8 mouse cellular contexts compared by ENCODE assay signal in genomic region chr11:100544832-100545745, GRCm38 (mm10). TPM values are rescaled to one million over a fixed set of nuclear protein-coding genes. Genes with fewer than 3 reads are reported as not detected.
DNase-seq lines count a peak whose midpoint lies in the region; ATAC-seq and TF ChIP-seq lines count a peak whose summit lies in the region.

Gene Ttc25 (plus strand): TSS chr11:100545607.

- H3K4me2 ChIP-seq in forebrain, embryonic 11.5 days (ENCODE audit: low read depth, low read length, severe bottlenecking): peak within 1 kb of the TSS; percentile 68
- peak within 1 kb of the TSS; percentile 77 for H3K4me2 ChIP-seq in heart, embryonic 16.5 days (ENCODE audit: low read depth, low read length)
- H3K4me2 ChIP-seq in liver, embryonic 15.5 days: peak within 1 kb of the TSS; percentile 82
- peak within 1 kb of the TSS; percentile 64 for H3K4me2 ChIP-seq in neural tube, embryonic 12.5 days (replicated peaks)

- peak within 1 kb of the TSS; percentile 43 for H3K9ac ChIP-seq in forebrain, embryonic 11.5 days (ENCODE audit: low read length)
- H3K9ac ChIP-seq in heart, embryonic 16.5 days (ENCODE audit: low read length): peak within 1 kb of the TSS; percentile 63
- H3K9ac ChIP-seq in liver, embryonic 15.5 days: peak within 1 kb of the TSS; percentile 37; the same call in 1 of the 2 replicates
- H3K9ac ChIP-seq in neural tube, embryonic 12.5 days: peak within 1 kb of the TSS; percentile 40

- H3K4me3 ChIP-seq in bone marrow, adult 2 months (replicated peaks; ENCODE audit: control insufficient read depth, low read depth, low read length): peak within 1 kb of the TSS; percentile 54
- H3K4me3 ChIP-seq in forebrain, embryonic 11.5 days (ENCODE audit: low read depth, low read length): peak within 1 kb of the TSS; percentile 34
- H3K4me3 ChIP-seq in heart, embryonic 16.5 days (ENCODE audit: low read length): peak within 1 kb of the TSS; percentile 49
- H3K4me3 ChIP-seq in liver, embryonic 15.5 days (replicated peaks): peak within 1 kb of the TSS; percentile 61
- H3K4me3 ChIP-seq in neural tube, embryonic 12.5 days: peak within 1 kb of the TSS; percentile 36

- H3K27me3 ChIP-seq in forebrain, embryonic 11.5 days (ENCODE audit: control insufficient read depth, insufficient read depth, low read length): no peaks in the 10 kb centered on the region
- no peaks in the 10 kb centered on the region for H3K27me3 ChIP-seq in heart, embryonic 16.5 days (ENCODE audit: control insufficient read depth, insufficient read depth, low read length)
- H3K27me3 ChIP-seq in liver, embryonic 15.5 days: no peaks in the 10 kb centered on the region
- H3K27me3 ChIP-seq in neural tube, embryonic 12.5 days (replicated peaks): no peaks in the 10 kb centered on the region

- peak; percentile 87 for DNase-seq in CD4-positive helper T cell, adult 2 months (ENCODE audit: low read depth, low spot score)
- peak; percentile 94 for DNase-seq in forebrain, embryonic 11.5 days (ENCODE audit: low spot score)
- DNase-seq in kidney, postnatal 36 days: peak; percentile 94 to 95
- peak; percentile 83 for DNase-seq in telencephalon, adult 2 months (ENCODE audit: low read depth, low spot score)

- peak; percentile 85; the same call in 1 of the 2 replicates for TF ChIP-seq POLR2A in bone marrow, adult 2 months (IDR thresholded peaks at IDR 0.05; ENCODE audit: borderline replicate concordance, control insufficient read depth, low read depth, low read length)

- H3K36me3 ChIP-seq in forebrain, embryonic 11.5 days (ENCODE audit: control insufficient read depth, insufficient read depth, low read length): no peaks in the 10 kb centered on the region
- no peaks in the 10 kb centered on the region for H3K36me3 ChIP-seq in heart, embryonic 16.5 days (ENCODE audit: control insufficient read depth, insufficient read depth)
- no peaks in the 10 kb centered on the region for H3K36me3 ChIP-seq in liver, embryonic 15.5 days (replicated peaks)
- H3K36me3 ChIP-seq in neural tube, embryonic 12.5 days: no peaks in the 10 kb centered on the region

- H3K9me3 ChIP-seq in forebrain, embryonic 11.5 days (ENCODE audit: control insufficient read depth, low read length): no peaks in the 10 kb centered on the region
- H3K9me3 ChIP-seq in heart, embryonic 16.5 days (replicated peaks; ENCODE audit: control insufficient read depth, low read length): no peaks in the 10 kb centered on the region
- no peaks in the 10 kb centered on the region for H3K9me3 ChIP-seq in liver, embryonic 15.5 days (replicated peaks)
- H3K9me3 ChIP-seq in neural tube, embryonic 12.5 days: no peaks in the 10 kb centered on the region

- H3K27ac ChIP-seq in bone marrow, adult 2 months (ENCODE audit: control insufficient read depth, insufficient read depth, low read depth, low read length, poor library complexity): peak within 1 kb of the TSS; percentile 86
- H3K27ac ChIP-seq in forebrain, embryonic 11.5 days (ENCODE audit: low read depth, low read length): no peak within 1 kb of the TSS; the same call in 1 of the 2 replicates
- peak within 1 kb of the TSS; percentile 71 for H3K27ac ChIP-seq in heart, embryonic 16.5 days (ENCODE audit: low read length)
- H3K27ac ChIP-seq in liver, embryonic 15.5 days (replicated peaks): peak within 1 kb of the TSS; percentile 39
- no peak within 1 kb of the TSS for H3K27ac ChIP-seq in neural tube, embryonic 12.5 days

- 5% methylated on average over 28 of the region's 28 CpGs for WGBS in bone marrow, adult 2 months
- WGBS in forebrain, embryonic 11.5 days: 3% methylated on average over 28 of the region's 28 CpGs
- WGBS in heart, embryonic 16.5 days: 6% methylated on average over 28 of the region's 28 CpGs
- 5% methylated on average over 28 of the region's 28 CpGs for WGBS in liver, embryonic 15.5 days (ENCODE audit: insufficient replicate concordance)
- 5% methylated on average over 28 of the region's 28 CpGs for WGBS in neural tube, embryonic 12.5 days

- H3K4me1 ChIP-seq in bone marrow, adult 2 months (ENCODE audit: control insufficient read depth, insufficient read depth, low read length): peaks cover 10% of the 10 kb centered on the region; the same call in 1 of the 2 replicates
- H3K4me1 ChIP-seq in forebrain, embryonic 11.5 days (replicated peaks; ENCODE audit: control insufficient read depth, insufficient read depth, low read length): peaks cover 3% of the 10 kb centered on the region; the same call in 1 of the 2 replicates
- peaks cover 8% of the 10 kb centered on the region for H3K4me1 ChIP-seq in heart, embryonic 16.5 days (ENCODE audit: control insufficient read depth, insufficient read depth, low read length)
- peaks cover 29% of the 10 kb centered on the region for H3K4me1 ChIP-seq in liver, embryonic 15.5 days (replicated peaks)
- peaks cover 13% of the 10 kb centered on the region; the same call in 1 of the 2 replicates for H3K4me1 ChIP-seq in neural tube, embryonic 12.5 days

- peak; percentile 96 for ATAC-seq in forebrain, embryonic 11.5 days (replicated peaks; ENCODE audit: low FRiP score)
- peak; percentile 98 for ATAC-seq in heart, embryonic 16.5 days (replicated peaks; ENCODE audit: extremely low read depth, insufficient read depth, low FRiP score)
- peak; percentile 93 for ATAC-seq in liver, embryonic 15.5 days (ENCODE audit: insufficient read depth)
- peak; percentile 85; the same call in 1 of the 2 replicates for ATAC-seq in neural tube, embryonic 12.5 days (ENCODE audit: low FRiP score, low read depth)

- no peak for TF ChIP-seq CTCF in bone marrow, adult 2 months (IDR thresholded peaks at IDR 0.05; ENCODE audit: control insufficient read depth, insufficient read depth, low read length)

RNA-seq across cellular contexts. Expression of gene Ttc25, which starts in this region (rescaled TPM):
- polyA plus RNA-seq in bone marrow, adult 2 months (2011; ENCODE audit: insufficient read depth, insufficient read length, low replicate concordance, missing spikeins): 0.35 TPM in 1 of 2 replicates, not detected in the other
- 1.3 and 1.9 TPM in 2 replicates for polyA plus RNA-seq in forebrain, embryonic 11.5 days (2014; fragmentation: Nextera tagmentation; extraction: Ambion mirVana)
- polyA plus RNA-seq in heart, embryonic 16.5 days (2015; fragmentation: Nextera tagmentation; extraction: Ambion mirVana): 0.85 and 0.94 TPM in 2 replicates
- polyA plus RNA-seq in liver, embryonic 15.5 days (2015; fragmentation: Nextera tagmentation; extraction: Ambion mirVana): 0.07 and 0.14 TPM in 2 replicates
- polyA plus RNA-seq in neural tube, embryonic 12.5 days (2016; fragmentation: Nextera tagmentation; extraction: Ambion mirVana): 1.5 and 1.6 TPM in 2 replicates

Comparison
In these comparisons a context has a peak if more than half of its experiments do, and no peak if none do; other contexts are left out.
1. Peak in ATAC-seq, H3K4me3 ChIP-seq, H3K27ac ChIP-seq, H3K9ac ChIP-seq and H3K4me2 ChIP-seq in heart, embryonic 16.5 days; RNA of the gene not detected or under 1 TPM.
2. Peak in ATAC-seq, H3K4me3 ChIP-seq, H3K27ac ChIP-seq, H3K9ac ChIP-seq and H3K4me2 ChIP-seq in liver, embryonic 15.5 days; RNA of the gene not detected or under 1 TPM.